Mouse (Mus musculus) embryo, embryonic 9.5 days (tissue): ENCODE measurements around the gene Ankrd65.
"Not testable (repeated sequence)": the region's sequence is repeated elsewhere in the genome, so short reads cannot be mapped to it uniquely, and the experiment has no call there.

Source experiments
- DNase-seq: peaks from one replicate; pipeline ENCODE4 v3.0.0-alpha.2; 2017; ENCODE audit errors: extremely low spot score

Ankrd65 gene

GRCm38 (mm10) chr4:155790021-155790489 lies at the start of gene Ankrd65:
TSS of gene Ankrd65 (plus strand) at chr4:155790439.
- DNase-seq, result no peak

DNA sequence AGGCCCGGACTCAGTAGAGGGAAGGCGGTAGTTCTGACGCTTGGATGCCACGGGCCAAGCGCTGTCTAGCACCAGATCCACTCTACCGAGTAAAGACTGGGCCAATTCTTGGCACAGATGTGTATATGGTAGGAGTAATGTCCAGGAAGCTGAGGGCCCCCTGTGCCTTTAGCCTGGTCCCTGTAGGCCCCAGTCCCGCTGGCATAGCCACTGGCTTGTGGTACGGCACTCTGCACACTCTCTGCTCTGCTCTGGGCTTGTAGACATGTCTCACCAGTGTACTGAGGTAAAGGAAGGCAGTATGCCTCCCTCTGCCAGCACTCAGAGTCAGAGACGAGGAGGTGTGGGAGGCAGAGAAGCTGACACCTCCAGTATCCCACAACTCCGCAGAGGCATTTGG lies 49.6 kb upstream of the Ankrd65 start:
- not testable (repeated sequence) for DNase-seq

DNA sequence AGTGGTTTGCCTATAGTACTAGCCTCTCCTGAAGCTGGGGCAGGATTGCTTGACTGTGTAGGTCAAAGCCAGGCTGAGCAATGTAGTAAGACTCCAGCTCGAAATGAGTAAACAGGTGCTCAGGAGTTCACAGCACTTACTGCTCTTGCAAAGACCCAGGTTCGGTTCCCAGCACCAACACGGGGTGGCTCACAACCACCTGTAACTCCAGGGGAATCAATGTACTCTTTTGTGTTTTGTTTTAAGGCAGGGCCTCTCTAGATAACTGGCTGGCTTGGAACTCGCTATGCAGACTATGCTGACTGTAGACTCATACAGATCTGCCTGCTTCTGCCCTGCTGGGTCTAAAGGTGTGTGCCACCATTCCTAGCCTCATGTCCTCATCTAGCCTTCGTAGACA lies 47.6 kb upstream of the Ankrd65 start:
- DNase-seq, result no peak

DNA sequence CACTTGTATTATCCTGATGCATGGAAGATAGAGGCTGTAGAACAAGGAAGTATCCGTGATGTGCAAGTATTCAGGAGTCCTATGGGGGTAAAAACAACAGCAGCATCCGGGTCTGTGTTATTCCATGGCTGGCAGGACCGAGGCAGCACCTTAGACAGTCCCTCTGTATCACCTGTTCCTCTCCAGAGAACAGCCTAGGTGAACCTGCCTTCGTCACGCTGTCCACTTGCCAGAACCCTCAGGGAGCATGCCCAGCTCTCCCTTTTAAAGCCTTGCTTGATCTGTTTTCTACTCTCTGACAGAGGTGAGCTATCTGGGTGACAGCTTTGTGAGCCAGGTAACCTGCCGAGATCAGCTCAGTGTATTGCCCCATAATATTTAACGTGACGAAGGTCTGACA lies 45.8 kb upstream of the Ankrd65 start:
- DNase-seq, result no peak

DNA sequence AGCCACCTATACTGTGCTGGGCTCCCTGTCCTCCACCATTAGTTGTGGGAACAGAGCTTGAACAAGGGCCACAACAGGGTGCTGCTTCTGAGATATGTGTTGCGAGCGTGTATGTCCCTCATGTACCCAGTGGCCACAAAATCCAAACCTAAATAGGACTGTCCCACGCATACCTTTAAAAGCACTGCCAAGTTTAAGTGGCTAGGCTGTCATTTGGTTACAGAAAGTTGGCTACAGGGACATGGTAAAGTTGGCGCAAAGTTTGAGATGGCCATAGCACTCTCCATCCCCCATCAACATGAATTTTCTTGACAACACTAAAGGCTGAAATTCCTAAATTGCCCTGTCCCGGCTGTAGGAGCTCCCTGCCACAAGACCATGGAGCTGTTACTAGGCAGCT lies 45.1 kb upstream of the Ankrd65 start:
- DNase-seq, result no peak

DNA sequence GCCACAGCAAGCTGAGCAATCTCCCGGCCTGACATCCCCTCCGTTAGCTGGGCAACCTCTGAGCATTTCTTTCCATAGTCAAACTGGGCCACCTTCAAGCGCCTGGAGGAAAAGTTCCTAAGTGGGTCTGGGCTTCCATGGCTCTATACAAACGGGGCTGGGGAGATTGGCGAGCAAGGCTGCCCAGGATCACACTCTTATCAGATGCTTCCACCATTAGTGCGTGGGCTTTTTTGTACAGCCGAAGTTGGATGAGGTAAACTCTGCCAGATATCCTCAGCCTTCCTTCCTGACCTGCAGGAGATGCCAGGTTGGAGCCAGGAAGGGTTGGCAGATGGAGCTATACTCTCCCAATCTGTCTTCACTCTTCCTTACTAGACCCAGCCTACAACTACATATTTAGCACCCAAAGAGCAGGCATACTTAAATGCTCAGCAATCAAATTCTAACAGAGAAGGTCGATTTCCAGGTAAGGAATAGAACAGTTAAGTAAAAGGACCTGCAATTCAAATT lies 44.1 kb upstream of the Ankrd65 start:
- DNase-seq, result no peak

DNA sequence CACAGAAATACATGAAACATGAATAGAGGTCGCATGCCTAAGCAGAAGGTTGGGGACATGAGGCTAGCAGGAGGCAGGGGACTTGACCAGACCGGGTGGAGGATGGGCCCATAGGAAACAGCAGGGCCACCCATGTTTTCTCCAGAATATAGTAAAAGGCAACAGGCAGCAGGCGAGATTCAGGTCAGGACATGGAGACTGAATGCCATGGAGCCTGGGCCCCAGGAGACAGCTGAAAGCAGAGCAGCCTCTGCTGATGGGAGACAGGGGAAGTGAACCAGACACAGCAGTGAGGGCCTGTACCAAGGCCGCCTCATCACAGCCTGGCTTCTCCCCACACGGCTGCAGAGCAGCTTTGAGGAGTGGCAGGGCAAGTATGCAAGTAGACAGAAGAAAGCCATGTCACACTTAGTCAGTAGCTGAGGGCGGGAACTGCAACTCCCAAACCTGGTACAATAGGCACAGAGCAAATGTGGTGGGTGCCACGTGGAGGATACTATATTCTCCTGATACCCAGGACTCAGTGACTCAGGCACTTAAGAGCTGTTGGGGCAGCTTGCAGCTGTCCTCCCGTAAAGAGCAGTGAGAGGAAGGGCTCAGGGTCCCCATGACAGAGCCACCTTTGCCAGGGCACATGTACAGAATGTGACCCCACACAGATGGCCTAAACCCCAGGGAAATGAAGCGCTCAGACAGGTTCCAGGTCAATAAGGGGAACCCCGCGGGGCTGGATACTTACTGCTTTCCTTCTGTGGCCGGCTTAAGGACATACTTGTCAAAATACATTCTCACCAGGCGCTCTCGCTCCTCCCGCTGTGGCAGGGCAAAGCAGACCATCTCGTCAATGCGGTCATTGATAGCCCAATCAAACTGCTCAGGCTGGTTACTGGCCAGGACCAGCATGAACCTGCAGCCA lies 43.4 kb upstream of the Ankrd65 start:
- no peak for DNase-seq

- no peak for DNase-seq
These were observed 33.2 kb upstream of the Ankrd65 start for GRCm38 (mm10) chr4:155757011-155757410.

- no peak for DNase-seq
These were observed 30.2 kb upstream of the Ankrd65 start for GRCm38 (mm10) chr4:155759862-155760612.

DNA sequence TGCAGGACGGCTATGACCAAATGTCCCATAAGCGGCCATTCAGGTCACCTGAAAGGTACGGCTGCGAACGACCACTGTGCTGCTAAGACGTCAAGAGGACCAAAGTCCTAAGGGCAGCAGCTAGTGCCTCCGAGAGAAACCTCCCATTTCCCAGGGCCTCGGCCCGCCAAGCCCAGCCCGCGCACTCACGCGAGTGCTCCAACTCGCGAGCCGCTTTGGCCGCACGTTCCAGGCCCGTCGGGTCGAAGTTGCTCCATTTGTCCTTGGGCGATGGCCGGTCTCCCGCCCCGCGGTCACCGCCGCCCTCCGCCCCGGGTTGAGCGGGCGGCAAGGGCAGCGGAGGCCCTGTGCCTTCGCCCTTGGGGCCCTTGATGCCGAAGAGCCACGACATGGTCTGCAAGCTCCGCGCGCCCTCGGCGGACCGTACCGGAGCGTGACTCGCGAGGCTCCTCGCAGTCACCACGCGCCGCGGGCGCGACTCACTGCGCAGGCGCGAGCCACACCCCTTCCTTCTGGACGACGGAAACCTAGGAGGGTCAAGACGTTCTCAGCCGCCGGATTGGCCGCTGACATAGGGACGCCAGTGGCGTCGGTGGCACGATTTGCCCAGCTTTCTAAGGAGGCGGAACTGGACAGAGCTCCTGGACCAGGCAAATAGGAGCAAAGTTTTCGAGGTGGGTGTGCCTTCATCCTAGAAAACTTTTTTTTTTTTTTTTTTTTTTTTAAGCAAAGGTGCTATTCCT lies 29.5 kb upstream of the Ankrd65 start, which contains the start of gene Atad3a:
TSS of gene Atad3a (minus strand) at position 481 of the 743 bp plus-strand sequence.
- peak; percentile 96 for DNase-seq

GRCm38 (mm10) chr4:155761356-155762099 lies 28.7 kb upstream of the Ankrd65 start:
- DNase-seq, result no peak

DNA sequence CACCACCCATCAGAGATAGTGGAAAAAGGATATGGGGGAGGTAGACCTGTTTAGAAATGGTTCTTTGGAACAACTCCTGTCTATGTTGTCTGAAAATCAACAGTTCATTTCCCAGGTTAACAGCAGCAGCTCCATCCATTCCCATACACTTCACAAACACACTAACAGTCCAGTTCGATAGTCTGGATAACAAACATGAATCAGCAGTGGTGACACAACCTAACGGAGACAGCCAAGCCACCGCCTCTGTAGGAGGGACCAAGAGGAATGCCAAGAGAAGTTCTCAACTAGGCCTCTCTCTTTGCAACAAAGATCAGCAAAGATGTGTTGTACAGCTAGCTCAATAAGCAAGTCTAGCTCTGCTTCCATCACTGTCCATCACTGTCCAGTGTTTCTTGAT lies 27.9 kb upstream of the Ankrd65 start:
- no peak for DNase-seq

GRCm38 (mm10) chr4:155769496-155769879 lies 20.8 kb upstream of the Ankrd65 start:
- no peak for DNase-seq

DNA sequence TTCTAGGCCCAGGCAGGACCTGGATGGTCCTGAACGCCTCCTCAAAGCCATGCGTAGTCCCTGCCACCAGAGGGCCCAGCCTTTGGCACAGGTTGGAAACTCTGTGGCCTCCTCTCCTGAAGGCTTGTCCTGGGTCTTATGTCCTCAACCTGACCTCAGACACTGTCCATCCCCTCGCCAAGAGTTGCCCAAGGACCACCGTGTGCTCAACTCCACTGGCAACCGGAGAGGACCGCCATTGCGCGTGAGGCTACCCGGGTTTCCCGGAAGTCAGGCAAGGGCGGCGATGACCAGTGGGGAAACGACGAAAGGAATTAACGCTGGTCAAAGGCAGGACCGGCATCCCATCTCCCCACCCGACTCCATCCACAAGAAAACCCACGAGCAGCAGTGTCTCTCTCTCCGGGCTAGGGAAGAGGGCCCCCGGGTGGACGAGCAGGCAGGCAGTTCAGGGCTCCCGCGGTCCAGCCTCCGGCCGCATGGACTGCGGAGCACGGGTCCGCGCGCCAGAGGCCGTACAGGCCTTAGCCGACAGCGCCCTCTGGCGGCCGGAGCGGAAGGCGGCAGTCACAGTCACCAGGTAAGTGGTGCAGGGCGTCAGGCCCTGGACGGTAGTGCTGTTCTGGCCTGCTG lies 20.2 kb upstream of the Ankrd65 start:
- peak; percentile 91 for DNase-seq

- DNase-seq, result no peak
These were observed 19.6 kb upstream of the Ankrd65 start for GRCm38 (mm10) chr4:155770626-155771025.

GRCm38 (mm10) chr4:155771706-155772105 lies 18.5 kb upstream of the Ankrd65 start:
- no peak for DNase-seq

- DNase-seq, result no peak
These were observed 17.5 kb upstream of the Ankrd65 start for GRCm38 (mm10) chr4:155772786-155773185.

DNA sequence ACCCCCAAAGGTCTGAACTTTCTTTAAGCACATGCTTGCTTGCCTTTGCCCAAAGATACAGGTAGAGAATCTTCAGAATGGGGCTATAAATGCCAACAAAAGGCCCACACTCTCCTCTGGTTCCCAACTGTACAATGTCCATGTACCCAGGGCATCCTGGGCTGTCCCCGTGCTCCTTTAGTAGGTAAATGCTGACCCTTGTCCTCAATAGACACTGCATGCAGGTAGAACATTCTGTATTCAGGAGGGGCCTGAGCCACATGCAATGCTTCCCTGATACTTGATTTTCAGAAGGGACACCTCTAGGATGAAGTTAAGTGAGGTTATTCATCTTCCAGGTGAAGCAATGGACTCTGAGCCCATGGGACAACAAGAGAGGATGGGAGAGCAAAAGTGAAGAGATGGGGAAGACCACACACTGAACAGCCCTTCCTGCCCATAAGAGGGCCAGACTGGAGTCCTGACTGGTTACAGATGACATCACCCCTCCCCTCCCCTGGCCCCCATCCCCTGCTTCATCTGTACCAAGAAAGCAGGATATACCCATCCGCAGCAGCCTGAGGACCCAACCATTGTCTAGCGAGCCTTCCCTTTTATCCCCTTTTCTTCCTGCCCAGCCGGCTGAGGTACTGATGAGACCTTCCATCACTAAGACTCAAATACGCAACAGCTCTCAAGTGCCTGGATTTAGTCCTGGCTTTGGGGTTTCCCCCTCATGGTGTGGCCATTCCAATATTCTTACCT lies 16.7 kb upstream of the Ankrd65 start:
- no peak for DNase-seq

GRCm38 (mm10) chr4:155774280-155774754 lies 15.9 kb upstream of the Ankrd65 start, which contains the start of gene Vwa1:
TSS of gene Vwa1 (minus strand) at chr4:155774698.
- peak; percentile 87 for DNase-seq
